Mouse (Mus musculus) midbrain, embryonic 14.5 days (tissue): ENCODE results near the gene Mettl27. TPM values are rescaled to one million over a fixed set of nuclear protein-coding genes. Genes with fewer than 3 reads are reported as not detected.
"Not testable (repeated sequence)": the region's sequence is repeated elsewhere in the genome, so short reads cannot be mapped to it uniquely, and the experiment has no call there.

Source experiments
- ATAC-seq: fragments of 200-750 bp; cut with Nextera tagmentation; 2 replicates; pipeline ENCODE4 v1.8.0; 2017; ENCODE audit warnings: moderate number of reproducible peaks, moderate library complexity; ENCODE audit not compliant: low FRiP score, low TSS enrichment
- DNase-seq: peaks from one replicate; pipeline ENCODE4 v3.0.0-alpha.2; 2015
- H3K27ac ChIP-seq: fragments of 300-500 bp; sonication (generic); replicated peaks from 2 replicates; pipeline ENCODE4 v1.5.1; 2014; ENCODE audit warnings: mild to moderate bottlenecking, low read depth, low read length, moderate library complexity
- H3K27me3 ChIP-seq: fragments of 300-500 bp; sonication (generic); 2 replicates; pipeline ENCODE4 v1.6.1; 2014; ENCODE audit warnings: low read length, control low read depth, mixed read lengths; ENCODE audit not compliant: control insufficient read depth, insufficient read depth
- H3K36me3 ChIP-seq: fragments of 300-500 bp; sonication (generic); 2 replicates; pipeline ENCODE4 v1.6.1; 2014; ENCODE audit warnings: low read length, control low read depth; ENCODE audit not compliant: control insufficient read depth, insufficient read depth
- H3K4me1 ChIP-seq: fragments of 300-500 bp; sonication (generic); 2 replicates; pipeline ENCODE4 v1.6.1; 2014; ENCODE audit warnings: mild to moderate bottlenecking, antibody characterized with exemption, low read length, control low read depth; ENCODE audit not compliant: control insufficient read depth, insufficient read depth
- H3K4me2 ChIP-seq: fragments of 300-500 bp; sonication (generic); 2 replicates; pipeline ENCODE4 v1.6.1; 2014; ENCODE audit warnings: mild to moderate bottlenecking, low read length, moderate library complexity
- H3K4me3 ChIP-seq: fragments of 300-500 bp; sonication (generic); replicated peaks from 2 replicates; pipeline ENCODE4 v1.5.1; 2014; ENCODE audit warnings: low read depth, low read length
- H3K9ac ChIP-seq: fragments of 300-500 bp; sonication (generic); replicated peaks from 2 replicates; pipeline ENCODE4 v1.6.1; 2014; ENCODE audit warnings: mild to moderate bottlenecking, low read length, moderate library complexity
- H3K9me3 ChIP-seq: fragments of 300-500 bp; sonication (generic); 2 replicates; pipeline ENCODE4 v1.6.1; 2016; ENCODE audit warnings: low read length, control low read depth, mixed read lengths; ENCODE audit not compliant: control insufficient read depth
- WGBS: fragments of 180-500 bp; shearing (Covaris S2); extraction: QIAGEN DNeasy Blood & Tissue Kit; methylation state at CpG from one replicate; pipeline ENCODE4 v1.1.7; 2014; 5-methylcytosine and 5-hydroxymethylcytosine counted together
- polyA plus RNA-seq: library from polyadenylated mRNA; unstranded; fragments of >200 nt; fragmentation: Nextera tagmentation; extraction: Ambion mirVana; gene quantifications from 2 replicates; pipeline ENCODE4 v1.2.1, GENCODE M21; 2014

Gene Mettl27
- polyA plus RNA-seq, 1 experiment from 2014 or later: 6.0 TPM

GRCm38 (mm10) chr5:134955491-134955890, 23.3 kb downstream of the Mettl27 start:
- Histone ChIP-seq H3K36me3 (no peaks in the 10 kb centered on the region), H3K4me1 (no peaks in the 10 kb centered on the region), H3K27ac (no peak overlapping the region), H3K4me2 (no peak overlapping the region), H3K9me3 (no peaks in the 10 kb centered on the region), H3K9ac (no peak overlapping the region), H3K4me3 (no peak overlapping the region), H3K27me3 (no peaks in the 10 kb centered on the region)
- 87% methylated on average over 5 of the region's 5 CpGs for WGBS
- ATAC-seq: no peak
- DNase-seq: no peak

GRCm38 (mm10) chr5:134959114-134959513, 26.9 kb downstream of the Mettl27 start:
- Histone ChIP-seq H3K9ac (no peak overlapping the region), H3K36me3 (no peaks in the 10 kb centered on the region), H3K27ac (no peak overlapping the region), H3K27me3 (no peaks in the 10 kb centered on the region), H3K9me3 (no peaks in the 10 kb centered on the region), H3K4me2 (no peak overlapping the region), H3K4me1 (no peaks in the 10 kb centered on the region), H3K4me3 (no peak overlapping the region)
- 77% methylated on average over 7 of the region's 7 CpGs for WGBS
- DNase-seq (no peak), ATAC-seq (no peak)

GRCm38 (mm10) chr5:134960430-134960829, 28.3 kb downstream of the Mettl27 start:
- 68% methylated on average over 2 of the region's 2 CpGs for WGBS

GRCm38 (mm10) chr5:134961519-134961918, 29.4 kb downstream of the Mettl27 start:
- H3K27ac ChIP-seq: no peak overlapping the region
- no peak for DNase-seq
- H3K36me3 ChIP-seq: no peaks in the 10 kb centered on the region
- no peak overlapping the region for H3K4me2 ChIP-seq
- H3K9ac ChIP-seq: no peak overlapping the region
- no peak for ATAC-seq
- H3K9me3 ChIP-seq: no peaks in the 10 kb centered on the region
- H3K4me3 ChIP-seq: no peak overlapping the region
- H3K4me1 ChIP-seq: peaks cover 6% of the 10 kb centered on the region; the same call in 1 of the 2 replicates
- H3K27me3 ChIP-seq: no peaks in the 10 kb centered on the region
- 95% methylated on average over 2 of the region's 2 CpGs for WGBS

More at GRCm38 (mm10) chr5:134960430-134960829, 28.3 kb downstream of the Mettl27 start:
- H3K27me3 ChIP-seq: no peaks in the 10 kb centered on the region
- H3K4me2 ChIP-seq: no peak overlapping the region
- no peak overlapping the region for H3K9ac ChIP-seq
- ATAC-seq: no peak
- no peaks in the 10 kb centered on the region for H3K36me3 ChIP-seq
- H3K4me3 ChIP-seq: no peak overlapping the region
- no peaks in the 10 kb centered on the region for H3K9me3 ChIP-seq
- no peak for DNase-seq
- no peaks in the 10 kb centered on the region for H3K4me1 ChIP-seq
- no peak overlapping the region for H3K27ac ChIP-seq

GRCm38 (mm10) chr5:134963546-134963945, 31.4 kb downstream of the Mettl27 start:
- no peaks in the 10 kb centered on the region for H3K9me3 ChIP-seq
- no peak overlapping the region for H3K4me2 ChIP-seq
- H3K36me3 ChIP-seq: no peaks in the 10 kb centered on the region
- ATAC-seq: no peak
- no peak for DNase-seq
- no peak overlapping the region for H3K27ac ChIP-seq
- H3K9ac ChIP-seq: no peak overlapping the region
- H3K27me3 ChIP-seq: no peaks in the 10 kb centered on the region
- WGBS: 43% methylated on average over 5 of the region's 5 CpGs
- no peak overlapping the region for H3K4me3 ChIP-seq
- H3K4me1 ChIP-seq: peaks cover 6% of the 10 kb centered on the region; the same call in 1 of the 2 replicates

- not testable (repeated sequence) for H3K4me3 ChIP-seq, DNase-seq, H3K4me1 ChIP-seq, ATAC-seq, H3K9ac ChIP-seq, H3K36me3 ChIP-seq, H3K27ac ChIP-seq, H3K4me2 ChIP-seq, H3K9me3 ChIP-seq, H3K27me3 ChIP-seq
These were observed 32.5 kb downstream of the Mettl27 start for GRCm38 (mm10) chr5:134964655-134965054.

- no peak for ATAC-seq
- peaks cover 6% of the 10 kb centered on the region; the same call in 1 of the 2 replicates for H3K4me1 ChIP-seq
- no peaks in the 10 kb centered on the region for H3K36me3 ChIP-seq
- 4% methylated on average over 10 of the region's 10 CpGs for WGBS
- no peaks in the 10 kb centered on the region for H3K27me3 ChIP-seq
- H3K27ac ChIP-seq: no peak overlapping the region
- peak; percentile 90 for DNase-seq
- peak overlapping the region; percentile 10; the same call in 1 of the 2 replicates for H3K4me3 ChIP-seq
- H3K9me3 ChIP-seq: no peaks in the 10 kb centered on the region
- H3K9ac ChIP-seq: no peak overlapping the region
- H3K4me2 ChIP-seq: peak overlapping the region; percentile 42
These were observed 33.3 kb downstream of the Mettl27 start for GRCm38 (mm10) chr5:134965473-134965851.

- Histone ChIP-seq H3K27ac (no peak overlapping the region), H3K9ac (no peak overlapping the region), H3K4me1 (peaks cover 6% of the 10 kb centered on the region; the same call in 1 of the 2 replicates), H3K4me2 (peak overlapping the region; percentile 42), H3K9me3 (no peaks in the 10 kb centered on the region), H3K27me3 (no peaks in the 10 kb centered on the region), H3K4me3 (peak overlapping the region; percentile 10; the same call in 1 of the 2 replicates), H3K36me3 (no peaks in the 10 kb centered on the region)
- WGBS: 5% methylated on average over 33 of the region's 33 CpGs
- DNase-seq (peak; percentile 67), ATAC-seq (no peak)
These were observed 34.0 kb downstream of the Mettl27 start for GRCm38 (mm10) chr5:134965852-134966821.
